Mouse (Mus musculus) neutrophil, adult 5-6 weeks (primary cell): ENCODE measurements around the gene Nfkbie. TPM values are rescaled to one million over a fixed set of nuclear protein-coding genes. Genes with fewer than 3 reads are reported as not detected.

Experiments used
- ATAC-seq: fragments of 151-379, 151-347 bp; 2 replicates; pipeline ENCODE4 v1.8.0; 2017; ENCODE audit warnings: mild to moderate bottlenecking, moderate TSS enrichment; ENCODE audit not compliant: insufficient number of reproducible peaks, poor library complexity, low FRiP score, severe bottlenecking; ENCODE audit errors: extremely low read depth
- total RNA-seq: library from RNA; stranded (forward); fragments of 200-1000 nt; gene quantifications from 2 replicates; pipeline ENCODE4 v1.2.3, GENCODE M21; 2017

Nfkbie gene
- total RNA-seq, 1 experiment from 2014 or later, result 59.9 TPM

- peak; percentile 35 for ATAC-seq
Observed at GRCm38 (mm10) chr17:45556514-45557245, 1.2 kb downstream of the Nfkbie start.

GRCm38 (mm10) chr17:45557246-45557824, 1.8 kb downstream of the Nfkbie start:
- no peak for ATAC-seq

DNA sequence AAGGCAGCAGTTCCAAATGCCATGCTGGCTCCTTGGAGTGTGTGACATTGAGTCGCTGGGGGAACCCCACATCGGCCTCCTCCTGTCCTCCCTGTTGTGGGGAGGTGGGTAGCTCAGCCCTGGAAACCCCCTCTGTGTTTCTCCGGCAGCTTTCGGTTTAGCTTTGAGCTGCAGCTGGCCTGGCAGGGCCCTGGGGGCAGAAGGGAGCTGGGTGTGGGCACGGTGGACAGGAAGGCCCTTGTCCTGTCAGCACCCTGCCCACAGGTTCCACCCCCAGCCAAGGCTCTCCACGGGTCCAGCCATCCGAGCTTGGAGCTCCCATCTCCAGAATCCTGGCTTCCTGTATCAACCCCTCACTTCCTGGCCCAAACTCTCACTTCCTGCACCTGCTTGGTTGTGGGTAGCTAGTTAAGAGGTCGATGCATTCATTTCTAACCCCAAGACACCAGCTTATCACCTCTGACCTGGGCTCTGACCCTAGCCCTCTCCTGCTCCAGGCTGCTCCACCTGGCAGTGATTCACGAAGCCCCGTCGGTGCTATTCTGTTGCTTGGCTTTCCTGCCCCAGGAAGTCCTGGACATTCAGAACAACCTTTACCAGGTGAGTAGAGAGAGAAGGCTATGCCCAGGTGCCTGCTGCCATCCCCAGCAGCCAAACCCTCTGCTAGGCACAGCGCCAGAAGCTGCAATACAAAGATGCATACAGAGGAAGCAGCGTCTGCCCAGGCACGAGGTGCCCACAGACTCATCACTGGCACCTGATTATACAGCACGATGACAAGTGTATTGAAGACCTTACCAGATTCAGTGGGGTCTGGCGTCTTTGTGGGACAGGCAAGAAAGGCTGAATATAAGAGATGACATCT, 2.7 kb downstream of the Nfkbie start:
- peak; percentile 14; the same call in 1 of the 2 replicates for ATAC-seq

GRCm38 (mm10) chr17:45559732-45560525, 4.4 kb downstream of the Nfkbie start:
- ATAC-seq, result no peak

DNA sequence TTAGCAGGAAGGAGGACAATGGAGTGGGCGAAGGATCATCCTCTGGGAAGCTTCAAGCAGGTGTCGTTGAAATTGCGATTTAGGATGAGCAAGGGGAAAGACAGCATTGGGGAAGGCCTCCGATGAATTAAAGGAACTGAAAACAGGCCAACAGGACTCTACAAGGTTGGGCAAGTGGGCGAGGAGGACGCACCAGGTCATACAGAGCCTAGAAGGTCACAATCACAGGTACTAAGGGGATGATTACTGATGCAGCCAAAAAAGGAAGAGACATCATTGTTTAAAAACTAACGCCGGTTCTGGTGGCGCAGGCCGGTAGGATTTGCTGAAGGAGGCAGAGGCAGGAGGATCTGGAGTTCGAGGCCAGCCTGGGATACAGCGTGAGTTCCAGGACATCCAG, 7.7 kb downstream of the Nfkbie start:
- no peak for ATAC-seq

DNA sequence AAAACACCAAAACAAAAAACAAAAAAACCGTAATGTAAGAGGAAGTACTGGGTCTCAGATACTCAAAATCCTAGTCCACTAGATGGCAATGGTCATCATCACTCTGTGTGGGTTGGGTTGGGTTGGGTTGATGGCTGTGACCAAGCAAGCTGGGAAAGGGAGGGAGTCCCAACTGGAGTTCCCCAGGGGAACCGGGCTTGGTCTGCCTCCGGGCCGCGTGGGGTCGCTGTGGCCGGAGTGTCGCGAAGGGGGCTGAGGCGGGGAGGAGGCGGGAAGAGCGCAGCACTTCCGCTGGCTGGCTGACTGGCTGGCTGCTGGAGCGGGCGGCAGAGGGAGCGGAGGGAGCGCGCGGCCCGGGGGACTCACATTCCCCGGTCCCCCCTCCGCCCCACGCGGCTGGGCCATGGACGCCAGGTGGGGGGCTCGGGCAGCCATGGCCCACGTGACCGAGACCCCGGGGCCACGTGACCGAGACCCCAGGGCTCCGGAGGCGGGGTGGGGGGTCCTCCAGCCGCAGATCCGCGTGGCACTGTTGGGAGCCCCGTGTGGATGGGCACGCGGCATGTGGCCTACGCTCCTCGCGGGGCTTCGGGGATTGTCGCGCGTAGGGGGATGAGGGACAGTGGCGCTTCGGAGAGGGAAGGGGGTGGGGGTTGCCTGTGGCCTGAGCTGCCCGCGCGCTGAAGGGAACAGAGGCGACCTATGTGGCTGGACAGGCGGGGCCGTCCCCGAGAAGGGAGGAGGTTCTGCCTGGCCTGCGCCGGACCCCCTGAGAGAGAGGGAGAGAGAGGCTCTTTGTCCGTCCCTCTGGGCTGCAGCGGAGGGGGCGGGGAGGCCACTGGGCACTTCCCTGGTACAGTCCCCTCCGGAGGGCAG, 8.4 kb downstream of the Nfkbie start, which contains the start of gene Slc35b2:
TSS of gene Slc35b2 (plus strand) at position 220 of the 876 bp plus-strand sequence.
- ATAC-seq, result peak; percentile 73

- ATAC-seq, result no peak
Observed at GRCm38 (mm10) chr17:45564531-45565084, 9.1 kb downstream of the Nfkbie start.

DNA sequence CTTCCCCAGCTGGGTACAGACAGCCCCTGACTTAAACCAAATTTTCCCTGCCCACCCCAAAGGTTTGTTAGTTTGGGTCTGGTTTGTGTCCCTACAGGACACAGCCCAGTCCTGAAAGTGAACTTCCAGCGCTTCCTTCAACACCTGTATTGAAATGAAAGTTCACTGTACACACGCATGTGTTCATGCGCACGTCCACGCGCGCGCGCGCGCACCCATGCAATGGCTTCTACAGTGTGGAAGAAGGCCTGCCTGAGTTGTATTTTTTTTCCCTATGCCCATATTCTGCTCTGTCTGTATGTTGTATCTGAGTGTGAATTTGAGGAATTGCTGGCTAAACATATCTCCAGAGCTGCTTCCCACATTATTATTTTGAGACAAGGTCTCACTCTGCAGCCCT, 9.6 kb downstream of the Nfkbie start:
- ATAC-seq, result no peak

DNA sequence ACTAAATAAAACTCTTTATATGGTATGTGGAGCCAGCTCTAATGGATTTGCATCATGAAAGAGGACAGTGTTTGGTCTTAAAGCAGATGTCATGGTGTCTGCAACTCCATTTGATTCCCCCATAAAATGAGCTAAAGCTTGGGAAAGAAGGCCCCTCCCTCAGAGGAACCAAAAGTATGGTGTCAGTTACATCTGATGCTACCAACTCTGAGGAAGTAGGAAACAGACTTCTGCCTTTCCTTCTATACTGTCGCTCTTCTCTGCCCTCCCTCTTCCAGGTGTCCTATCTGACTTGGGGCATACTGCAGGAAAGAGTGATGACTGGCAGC, 10.5 kb downstream of the Nfkbie start:
- no peak for ATAC-seq

DNA sequence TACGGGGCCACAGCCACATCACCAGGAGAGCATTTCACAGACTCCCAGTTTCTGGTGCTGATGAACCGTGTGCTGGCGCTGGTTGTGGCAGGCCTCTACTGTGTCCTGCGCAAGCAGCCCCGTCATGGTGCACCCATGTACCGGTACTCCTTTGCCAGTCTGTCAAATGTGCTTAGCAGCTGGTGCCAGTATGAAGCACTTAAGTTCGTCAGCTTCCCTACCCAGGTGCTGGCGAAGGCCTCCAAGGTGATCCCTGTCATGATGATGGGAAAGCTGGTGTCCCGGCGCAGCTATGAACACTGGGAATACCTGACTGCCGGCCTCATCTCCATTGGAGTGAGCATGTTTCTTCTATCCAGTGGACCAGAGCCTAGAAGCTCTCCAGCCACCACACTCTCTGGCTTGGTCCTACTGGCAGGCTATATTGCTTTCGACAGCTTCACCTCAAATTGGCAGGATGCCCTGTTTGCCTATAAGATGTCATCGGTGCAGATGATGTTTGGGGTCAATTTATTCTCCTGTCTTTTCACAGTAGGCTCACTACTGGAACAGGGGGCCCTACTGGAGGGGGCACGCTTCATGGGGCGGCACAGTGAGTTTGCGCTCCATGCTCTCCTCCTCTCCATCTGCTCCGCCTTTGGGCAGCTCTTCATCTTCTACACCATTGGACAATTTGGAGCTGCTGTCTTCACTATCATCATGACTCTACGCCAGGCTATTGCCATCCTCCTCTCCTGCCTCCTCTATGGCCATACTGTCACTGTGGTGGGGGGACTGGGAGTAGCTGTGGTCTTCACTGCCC, 11.1 kb downstream of the Nfkbie start:
- ATAC-seq, result no peak

GRCm38 (mm10) chr17:45567162-45567601, 11.7 kb downstream of the Nfkbie start:
- no peak for ATAC-seq

DNA sequence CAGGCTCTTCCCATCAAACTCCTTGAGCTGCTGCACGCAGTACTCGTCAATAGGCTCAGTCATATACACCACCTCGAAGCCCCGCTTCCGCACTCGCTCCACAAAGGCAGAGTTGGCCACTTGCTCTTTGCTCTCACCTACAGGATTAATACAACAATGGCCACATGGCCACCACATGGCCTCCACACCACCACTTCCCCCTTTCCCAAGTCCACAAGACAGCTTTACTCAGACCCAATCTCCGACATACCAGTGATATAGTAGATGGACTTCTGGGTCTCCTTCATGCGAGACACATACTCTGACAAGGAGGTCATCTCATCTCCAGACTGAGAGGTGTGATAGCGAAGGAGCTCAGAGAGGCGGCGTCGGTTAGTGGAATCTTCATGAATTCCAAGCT, 13.5 kb downstream of the Nfkbie start:
- no peak for ATAC-seq

- no peak for ATAC-seq
Observed at GRCm38 (mm10) chr17:45569999-45570398, 14.5 kb downstream of the Nfkbie start.

GRCm38 (mm10) chr17:45572103-45573086, 16.9 kb downstream of the Nfkbie start:
- 0 out of 2 replicates have a peak, but pooled peaks have one; percentile 4 for ATAC-seq

GRCm38 (mm10) chr17:45573087-45573779, 17.7 kb downstream of the Nfkbie start, which contains the start of gene Hsp90ab1:
Gene Hsp90ab1 (minus strand): TSS chr17:45573271.
- peak; percentile 76 for ATAC-seq
